Mouse (Mus musculus): ENCODE measurements at regions not wholly inside any gene's neighbourhood (a gene's known extent, or its start where the extent isn't known, plus 50 kb on each side); places are given as distances from the start of the nearest gene placed in this dataset.

DNA sequence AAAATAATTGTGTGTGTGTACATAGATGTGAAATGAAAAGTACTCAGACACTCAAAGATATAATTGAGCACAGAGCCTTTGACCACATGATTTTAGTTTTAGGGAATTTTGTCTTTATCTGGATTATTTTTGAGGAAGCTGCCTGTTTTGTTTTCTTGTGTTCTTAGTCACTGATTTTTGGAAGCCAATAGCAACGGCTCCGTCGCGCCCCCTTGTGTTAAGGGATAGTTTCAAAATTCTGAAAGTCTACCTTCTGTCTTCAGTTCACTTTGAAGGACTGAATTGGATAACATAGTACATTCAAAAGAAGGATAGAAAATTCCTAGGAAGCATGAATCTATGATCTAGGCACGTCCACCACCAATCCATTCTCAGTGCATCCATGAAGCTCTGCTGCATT lies 185.8 kb upstream of the Sash1 start:
- DNase-seq (ENCODE audit: low spot score), result peak; percentile 51

DNA sequence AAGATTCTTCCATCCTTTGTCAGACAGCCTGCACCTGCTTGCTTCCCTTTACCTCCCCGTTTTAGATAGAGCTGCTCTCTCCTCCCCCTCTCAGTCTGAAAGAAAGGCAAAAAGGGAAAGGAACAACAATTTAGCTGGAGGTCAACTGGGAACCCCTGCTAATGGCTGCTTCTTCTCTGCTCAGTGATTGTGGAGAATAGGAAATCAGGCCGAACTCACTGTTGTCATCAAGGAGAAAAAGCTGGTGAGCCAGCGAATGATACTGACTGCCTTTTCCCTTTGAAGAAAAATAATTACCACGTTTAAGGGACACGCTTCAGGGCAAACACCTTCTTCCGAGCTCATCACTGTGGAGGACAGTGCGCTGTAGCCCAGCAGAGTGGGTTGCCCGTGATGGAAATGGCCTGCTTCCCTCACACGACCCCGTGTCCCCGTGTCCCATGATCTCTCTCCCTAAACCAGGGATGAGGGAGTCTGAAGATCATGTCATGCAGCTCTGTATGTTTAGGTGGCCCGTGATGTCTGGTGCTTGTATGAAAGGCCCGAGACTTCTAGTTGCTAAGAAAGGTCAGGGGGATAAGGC lies 183.8 kb upstream of the Sash1 start:
- no peak for DNase-seq (ENCODE audit: low spot score)

GRCm38 (mm10) chr10:9066566-9066965 lies 180.7 kb upstream of the Sash1 start:
- no peak for DNase-seq (ENCODE audit: low spot score)

DNA sequence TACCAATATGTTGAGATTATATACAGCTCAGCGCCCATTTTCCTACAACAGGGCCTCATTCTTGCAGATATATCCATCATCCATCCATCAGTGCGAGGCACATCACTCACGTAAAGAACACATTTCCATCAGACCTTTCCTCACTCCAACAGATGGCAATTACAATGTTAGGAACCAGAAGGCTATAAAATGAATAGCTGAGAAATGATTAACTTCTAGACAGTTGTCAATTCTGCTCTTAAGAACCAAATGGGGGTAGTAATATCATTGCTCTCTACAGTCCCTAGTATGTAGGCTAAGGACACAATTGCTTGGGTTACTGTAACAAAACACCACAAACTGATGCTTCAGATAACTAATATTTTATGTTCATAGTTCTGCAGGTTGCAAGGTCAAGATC lies 176.1 kb upstream of the Sash1 start:
- no peak for DNase-seq (ENCODE audit: low spot score)

DNA sequence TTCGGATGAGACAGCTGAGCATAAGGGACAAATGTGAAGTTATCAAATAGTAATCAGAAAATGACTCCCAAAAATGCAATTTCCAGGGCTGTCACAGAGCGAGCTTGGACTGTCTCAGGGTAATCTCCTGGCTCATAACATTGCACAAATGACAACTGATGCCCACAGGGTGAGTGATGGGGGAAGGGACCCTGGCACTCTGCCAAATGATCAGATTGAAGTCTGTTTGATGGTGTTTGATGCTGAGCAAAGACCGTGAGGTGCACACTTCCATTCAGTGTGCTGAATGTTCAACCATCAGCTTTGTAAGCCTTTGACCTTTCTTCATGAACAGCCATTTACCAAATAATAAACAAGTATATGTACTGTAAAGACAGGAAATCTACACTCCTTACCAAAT lies 169.4 kb upstream of the Sash1 start:
- DNase-seq (ENCODE audit: low spot score), result no peak

DNA sequence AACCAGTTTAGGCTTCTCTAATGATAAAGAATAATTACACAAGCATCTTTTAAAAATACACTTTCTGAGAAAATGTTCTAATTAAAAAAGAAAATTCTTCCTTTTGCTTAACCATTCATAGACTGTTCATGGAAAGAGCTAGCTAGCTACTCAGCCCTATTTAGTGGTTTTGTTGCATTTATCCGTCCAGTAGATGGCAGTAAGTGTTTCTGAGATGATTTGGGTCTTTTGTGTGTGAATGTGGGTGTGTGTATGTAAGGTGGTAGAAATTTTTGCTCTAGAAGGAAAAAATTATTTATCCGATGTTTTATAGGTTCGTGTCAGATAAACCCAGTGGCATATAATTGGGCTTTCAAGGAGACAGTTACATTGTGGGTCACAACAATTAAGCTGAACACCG lies 167.5 kb upstream of the Sash1 start:
- DNase-seq (ENCODE audit: low spot score), result peak; percentile 78

DNA sequence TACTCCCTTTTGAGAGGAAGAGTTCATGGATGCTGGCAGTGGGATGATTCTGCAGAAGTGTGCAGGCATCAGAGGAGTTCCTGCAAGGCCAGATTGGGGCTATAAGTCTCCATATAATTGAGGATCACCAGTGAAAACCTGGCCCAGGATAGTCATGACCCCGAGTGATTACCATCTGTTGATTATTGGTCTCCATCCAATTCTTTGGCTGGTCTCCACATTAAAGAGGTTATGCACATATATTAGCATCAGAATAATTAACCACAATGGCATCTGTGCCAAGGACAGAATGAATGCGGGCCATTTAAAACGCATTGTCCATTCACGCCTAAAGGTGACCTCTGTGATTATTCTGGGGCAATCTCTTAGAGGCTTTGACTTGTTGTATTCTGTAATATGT lies 161.5 kb upstream of the Sash1 start:
- DNase-seq (ENCODE audit: low spot score), result no peak

DNA sequence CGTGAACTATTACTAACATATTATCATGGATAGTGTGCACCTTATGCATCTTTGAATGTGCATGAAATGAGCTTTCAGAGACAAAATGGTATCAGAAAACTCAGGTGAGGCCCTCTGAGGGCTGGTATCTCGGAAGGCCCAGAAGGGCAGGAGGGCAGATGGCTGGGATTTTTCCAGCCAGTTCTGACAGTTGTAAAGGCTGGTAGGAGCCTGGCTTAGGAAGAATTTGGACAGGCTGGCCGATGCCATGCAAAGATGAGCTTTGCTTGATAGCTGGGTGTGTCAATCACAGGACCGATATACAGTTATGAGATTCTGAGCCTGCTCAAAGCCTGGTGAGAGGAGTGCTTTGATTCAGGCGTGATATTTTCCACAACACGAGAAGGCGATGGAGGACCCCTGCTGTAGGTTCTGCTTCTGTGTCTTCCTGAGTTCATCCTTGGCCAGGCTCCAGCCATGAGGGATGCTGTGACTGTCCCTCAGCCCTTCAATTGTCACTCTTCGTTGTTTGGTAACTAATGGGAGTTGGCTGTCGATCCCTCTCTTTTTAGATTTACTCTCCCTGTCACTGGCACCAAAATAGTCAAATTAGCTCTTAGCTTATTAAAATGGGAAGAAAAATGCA lies 159.0 kb upstream of the Sash1 start:
- DNase-seq (ENCODE audit: low spot score), result no peak

- DNase-seq (ENCODE audit: low spot score), result no peak
Measured at GRCm38 (mm10) chr10:9043507-9043906, 157.6 kb upstream of the Sash1 start.

- no peak for DNase-seq (ENCODE audit: low spot score)
Measured at GRCm38 (mm10) chr10:9030486-9030885, 144.6 kb upstream of the Sash1 start.

DNA sequence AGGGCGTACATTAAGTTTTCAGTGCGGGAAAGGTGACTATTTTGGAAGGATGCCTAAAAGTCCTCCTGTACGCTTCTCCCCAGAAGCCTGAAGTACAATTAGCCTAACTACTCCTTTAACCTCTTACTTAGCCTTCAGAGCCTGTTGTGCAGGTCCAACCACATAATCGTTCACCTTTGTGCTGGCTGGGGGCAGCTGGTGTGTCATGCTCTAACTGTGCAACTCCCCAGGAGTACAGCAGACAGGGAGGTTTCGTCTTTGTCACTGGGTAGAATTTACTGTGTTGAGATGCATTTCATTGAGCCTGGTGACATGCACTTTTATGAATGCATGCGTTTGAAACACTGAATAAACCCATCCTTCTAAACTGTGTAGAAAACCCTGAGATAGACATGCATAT lies 143.6 kb upstream of the Sash1 start:
- DNase-seq (ENCODE audit: low spot score), result no peak

GRCm38 (mm10) chr10:9027070-9027807 lies 141.4 kb upstream of the Sash1 start:
- no peak for DNase-seq (ENCODE audit: low spot score)

DNA sequence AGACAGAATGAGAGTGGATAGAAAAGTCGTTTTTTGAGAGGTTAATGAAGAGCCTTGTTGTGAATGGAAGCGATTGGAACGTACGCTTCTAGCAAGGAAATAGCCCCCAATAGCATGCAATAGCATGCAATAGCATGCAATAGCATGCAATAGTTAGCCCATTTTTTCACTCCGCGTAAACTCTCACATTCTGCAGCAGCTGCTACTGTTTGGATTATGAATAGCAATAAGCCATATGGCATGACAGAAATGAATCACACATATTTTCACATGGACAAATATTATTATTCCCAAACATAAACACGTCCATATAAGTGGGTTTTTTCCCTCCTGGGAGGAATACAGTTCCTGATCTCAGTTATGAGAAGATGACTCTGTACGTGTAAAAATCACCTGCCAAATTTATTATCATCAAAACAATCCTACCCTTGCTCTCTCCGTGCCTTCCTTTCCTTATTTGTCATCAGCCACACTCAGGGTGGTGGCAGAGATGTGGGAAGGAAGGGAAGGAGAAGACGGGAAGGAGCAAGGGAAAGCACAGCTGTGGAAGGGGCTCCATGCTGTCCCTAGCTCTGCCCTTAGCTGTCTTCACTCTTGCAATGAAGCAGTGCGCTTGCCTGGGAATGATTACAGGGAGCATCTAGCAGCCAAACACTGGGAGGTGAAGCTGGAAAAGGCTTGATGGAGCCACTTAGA lies 129.1 kb upstream of the Sash1 start:
- DNase-seq (ENCODE audit: low spot score), result no peak

DNA sequence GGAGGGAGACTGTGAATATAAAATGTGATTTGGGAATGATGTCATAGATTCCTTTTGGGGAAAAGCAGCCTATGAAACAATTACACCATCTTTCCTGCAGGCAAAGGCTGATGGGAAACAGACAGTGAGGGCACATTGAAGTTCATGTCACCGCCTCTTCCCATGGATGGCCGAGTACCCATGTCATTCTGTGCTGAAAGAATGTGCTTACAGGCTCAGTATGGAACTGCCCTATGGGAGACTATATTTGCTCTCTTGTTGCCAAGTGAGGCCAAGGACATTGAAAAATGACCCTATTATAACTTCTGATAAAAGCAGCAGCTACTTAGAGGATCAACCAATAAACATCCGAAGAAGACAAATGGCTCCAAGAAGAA lies 127.7 kb upstream of the Sash1 start:
- DNase-seq (ENCODE audit: low spot score), result no peak

GRCm38 (mm10) chr10:9012829-9013548 lies 127.1 kb upstream of the Sash1 start:
- DNase-seq (ENCODE audit: low spot score), result peak; percentile 81

- DNase-seq (ENCODE audit: low spot score), result peak; percentile 13
Measured at GRCm38 (mm10) chr10:9011906-9012305, 126.0 kb upstream of the Sash1 start.

- no peak for DNase-seq (ENCODE audit: low spot score)
Measured at GRCm38 (mm10) chr10:9010191-9010590, 124.3 kb upstream of the Sash1 start.

DNA sequence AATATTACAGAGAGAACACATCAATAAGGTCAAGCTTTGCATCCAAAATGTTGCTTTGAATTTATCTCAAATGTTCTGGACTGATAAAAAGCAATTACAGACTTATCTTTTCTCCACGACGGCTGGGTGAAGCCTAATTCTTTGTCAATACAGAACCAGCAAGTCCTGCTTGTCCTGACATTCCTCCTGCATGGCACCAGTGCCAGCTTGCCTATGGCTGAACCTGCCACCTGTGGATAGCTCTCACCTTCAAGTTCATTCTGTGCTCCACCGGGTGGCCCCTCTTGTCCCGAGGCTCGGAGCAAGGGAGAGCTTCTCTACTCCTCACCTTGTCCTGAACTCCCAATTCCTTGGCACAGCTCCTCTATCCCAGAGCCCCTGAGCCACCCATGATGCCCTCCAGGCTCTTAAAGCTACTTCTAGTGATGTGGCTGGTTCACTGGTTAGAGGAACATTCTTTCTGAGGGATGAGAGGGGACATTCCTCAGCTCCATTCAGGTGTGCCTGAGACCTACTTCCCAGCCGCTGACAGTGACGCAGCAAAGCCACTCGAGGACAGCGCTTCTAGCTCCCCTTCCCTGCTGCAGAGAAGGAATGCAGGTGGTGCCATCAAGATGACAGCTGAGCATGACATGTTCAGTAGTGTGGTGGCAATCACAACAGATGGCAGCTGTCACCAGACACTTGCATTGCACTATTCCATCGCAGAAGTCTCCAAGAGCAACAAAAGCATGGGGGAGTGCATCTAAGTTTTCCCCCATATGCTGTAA lies 119.5 kb upstream of the Sash1 start:
- peak; percentile 11 for DNase-seq (ENCODE audit: low spot score)

GRCm38 (mm10) chr10:9002261-9002660 lies 116.4 kb upstream of the Sash1 start:
- no peak for DNase-seq (ENCODE audit: low spot score)

DNA sequence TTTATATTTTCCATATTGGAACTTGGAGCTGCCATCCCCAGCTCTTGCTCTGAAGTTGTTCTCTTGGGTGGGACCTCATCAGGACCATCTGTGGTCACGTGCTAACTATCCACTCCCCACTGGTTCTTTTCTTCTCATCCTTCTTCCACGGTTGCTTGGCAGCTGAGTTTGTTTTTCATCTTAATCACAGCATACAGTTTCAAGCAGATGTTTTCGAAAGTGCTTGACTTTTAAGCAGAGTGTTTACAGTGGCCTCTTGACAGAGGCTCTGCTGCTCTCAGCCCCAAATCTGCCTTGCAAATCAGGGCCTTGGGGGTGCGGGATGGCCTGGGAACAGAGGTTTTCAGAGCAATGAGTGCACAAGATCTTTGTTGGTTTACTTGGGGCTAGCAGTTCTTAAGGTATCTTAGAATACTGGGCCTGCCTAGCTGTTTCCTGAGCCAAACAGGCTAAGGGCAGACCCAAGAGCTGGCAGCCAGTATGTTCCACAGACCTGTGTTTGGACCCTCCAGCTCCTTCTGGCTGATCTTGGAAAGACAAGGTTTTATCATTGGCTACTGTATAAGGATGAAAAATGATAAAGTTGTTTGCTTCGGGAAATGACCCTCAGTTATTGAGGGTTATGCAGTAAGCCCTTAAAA lies 113.0 kb upstream of the Sash1 start:
- peak; percentile 16 for DNase-seq (ENCODE audit: low spot score)

- DNase-seq (ENCODE audit: low spot score), result peak; percentile 15
Measured at GRCm38 (mm10) chr10:8998356-8998755, 112.5 kb upstream of the Sash1 start.

Measured in embryo, embryonic 10 days (tissue).